Mouse (Mus musculus) heart, postnatal 0 days (tissue): ENCODE results near the gene Grb14.

ENCODE experiments used
- CTCF ChIP-seq: IDR thresholded peaks from 2 replicates; pipeline ENCODE4 v1.5.1; 2016; ENCODE audit warnings: antibody characterized with exemption, control low read depth, low read depth
- EP300 ChIP-seq: IDR thresholded peaks from 2 replicates; pipeline ENCODE4 v1.6.1; 2016; ENCODE audit warnings: antibody characterized with exemption, low read depth

- TF ChIP-seq EP300 = no peak
- no peak for TF ChIP-seq CTCF
Observed at GRCm38 (mm10) chr2:64966323-64966722, 58.5 kb downstream of the Grb14 start.
